Mouse (Mus musculus) embryonic fibroblast, embryonic 13.5 days (primary cell): ENCODE measurements around the gene Chga. TPM values are rescaled to one million over a fixed set of nuclear protein-coding genes. Genes with fewer than 3 reads are reported as not detected.

ENCODE experiments used
- H3K27ac ChIP-seq: 2 replicates; pipeline ENCODE4 v1.5.1; 2012; ENCODE audit warnings: low read length, control low read depth, inconsistent platforms; ENCODE audit not compliant: insufficient read depth
- H3K4me1 ChIP-seq: 2 replicates; pipeline ENCODE4 v1.6.1; 2011; ENCODE audit warnings: low read length; ENCODE audit not compliant: control insufficient read depth, insufficient read depth
- H3K4me3 ChIP-seq: 2 replicates; pipeline ENCODE4 v1.5.1; 2011; ENCODE audit warnings: mild to moderate bottlenecking, control low read depth, low read length; ENCODE audit not compliant: insufficient read depth
- CTCF ChIP-seq: IDR thresholded peaks from 2 replicates; pipeline ENCODE4 v1.5.1; 2011; ENCODE audit warnings: mild to moderate bottlenecking, control low read depth, low read length, moderate library complexity, borderline replicate concordance; ENCODE audit not compliant: insufficient read depth
- POLR2A ChIP-seq: IDR thresholded peaks from 2 replicates; pipeline ENCODE4 v1.6.1; 2011; ENCODE audit warnings: low read depth, mild to moderate bottlenecking, control low read depth, low read length, moderate library complexity
- polyA plus RNA-seq: library from polyadenylated mRNA; stranded (reverse); fragments of >200 nt; gene quantifications from 2 replicates; pipeline ENCODE4 v1.2.4, GENCODE M21; 2011; ENCODE audit warnings: low read depth; ENCODE audit not compliant: missing spikeins, insufficient read length

Chga gene
- polyA plus RNA-seq, 1 experiment = not detected

GRCm38 (mm10) chr12:102553705-102554275 is 979 bp upstream of the Chga start:
- TF ChIP-seq CTCF = no peak
- no peak for TF ChIP-seq POLR2A
- no peak overlapping the region for H3K27ac ChIP-seq
- no peak overlapping the region for H3K4me3 ChIP-seq
- H3K4me1 ChIP-seq = no peaks in the 10 kb centered on the region

- H3K27ac ChIP-seq = no peak overlapping the region
- no peaks in the 10 kb centered on the region for H3K4me1 ChIP-seq
- H3K4me3 ChIP-seq = no peak overlapping the region
- TF ChIP-seq POLR2A = no peak
- no peak for TF ChIP-seq CTCF
Measured at GRCm38 (mm10) chr12:102555850-102556249, 1.1 kb downstream of the Chga start.

GRCm38 (mm10) chr12:102557372-102557771 is 2.6 kb downstream of the Chga start:
- TF ChIP-seq POLR2A (no peak), CTCF (no peak)
- H3K4me1 ChIP-seq = no peaks in the 10 kb centered on the region
- H3K27ac ChIP-seq = no peak overlapping the region
- no peak overlapping the region for H3K4me3 ChIP-seq

- no peak for TF ChIP-seq CTCF
- no peak for TF ChIP-seq POLR2A
- Histone ChIP-seq H3K4me3 (no peak overlapping the region), H3K4me1 (0 out of 2 replicates have a peak, but pooled peaks cover 3% of the 10 kb centered on the region), H3K27ac (no peak overlapping the region)
Measured at GRCm38 (mm10) chr12:102565086-102565485, 10.3 kb downstream of the Chga start.

- 0 out of 2 replicates have a peak, but pooled peaks cover 3% of the 10 kb centered on the region for H3K4me1 ChIP-seq
- no peak overlapping the region for H3K27ac ChIP-seq
- no peak overlapping the region for H3K4me3 ChIP-seq
- TF ChIP-seq CTCF (no peak), POLR2A (no peak)
Measured at GRCm38 (mm10) chr12:102566951-102567350, 12.2 kb downstream of the Chga start.

- TF ChIP-seq POLR2A = no peak
- TF ChIP-seq CTCF = no peak
- Histone ChIP-seq H3K27ac (no peak overlapping the region), H3K4me1 (0 out of 2 replicates have a peak, but pooled peaks cover 3% of the 10 kb centered on the region), H3K4me3 (no peak overlapping the region)
Measured at GRCm38 (mm10) chr12:102568219-102568618, 13.4 kb downstream of the Chga start.

GRCm38 (mm10) chr12:102570111-102570510 is 15.3 kb downstream of the Chga start:
- TF ChIP-seq CTCF = no peak
- TF ChIP-seq POLR2A = no peak
- Histone ChIP-seq H3K27ac (no peak overlapping the region), H3K4me3 (no peak overlapping the region), H3K4me1 (0 out of 2 replicates have a peak, but pooled peaks cover 3% of the 10 kb centered on the region)

GRCm38 (mm10) chr12:102570734-102571133 is 16.0 kb downstream of the Chga start:
- no peak for TF ChIP-seq CTCF
- no peak for TF ChIP-seq POLR2A
- no peak overlapping the region for H3K4me3 ChIP-seq
- no peak overlapping the region for H3K27ac ChIP-seq
- H3K4me1 ChIP-seq = 0 out of 2 replicates have a peak, but pooled peaks cover 3% of the 10 kb centered on the region

GRCm38 (mm10) chr12:102571666-102572065 is 16.9 kb downstream of the Chga start:
- Histone ChIP-seq H3K4me1 (0 out of 2 replicates have a peak, but pooled peaks cover 3% of the 10 kb centered on the region), H3K4me3 (no peak overlapping the region), H3K27ac (no peak overlapping the region)
- TF ChIP-seq POLR2A (no peak), CTCF (no peak)

- Histone ChIP-seq H3K4me1 (no peaks in the 10 kb centered on the region), H3K27ac (no peak overlapping the region), H3K4me3 (no peak overlapping the region)
- TF ChIP-seq POLR2A = no peak
- no peak for TF ChIP-seq CTCF
Measured at GRCm38 (mm10) chr12:102573036-102573435, 18.3 kb downstream of the Chga start.
